Mouse (Mus musculus) spleen, postnatal 10 days (tissue): ENCODE measurements around the gene Etv6.

ENCODE experiments used
- DNase-seq, 2 experiments: peaks; one replicate each; pipeline ENCODE4 v3.0.0; 2021 to 2022; ENCODE audit warnings: low spot score in 2 of 2

Gene Etv6

DNA sequence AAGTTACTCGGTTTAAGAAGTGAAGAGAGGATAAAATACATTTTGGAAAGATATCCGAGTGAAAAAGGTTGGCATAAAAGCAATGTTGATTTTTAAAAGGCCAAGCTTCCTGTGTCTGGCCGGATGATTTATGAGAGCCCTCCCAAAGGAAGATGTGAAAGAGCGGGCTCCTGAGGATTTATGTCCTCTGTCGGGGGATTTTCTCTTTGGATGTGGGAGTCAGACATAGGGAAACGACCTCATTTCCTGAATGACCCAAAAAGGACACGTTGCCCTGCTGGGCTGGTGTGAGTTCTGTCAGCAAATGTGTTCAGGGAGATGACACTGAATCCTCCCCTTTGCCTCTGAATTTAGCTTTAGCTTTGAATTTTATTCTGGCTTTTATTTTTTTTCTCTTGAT is 8.0 kb downstream of the Etv6 start:
- DNase-seq, result no peak

DNA sequence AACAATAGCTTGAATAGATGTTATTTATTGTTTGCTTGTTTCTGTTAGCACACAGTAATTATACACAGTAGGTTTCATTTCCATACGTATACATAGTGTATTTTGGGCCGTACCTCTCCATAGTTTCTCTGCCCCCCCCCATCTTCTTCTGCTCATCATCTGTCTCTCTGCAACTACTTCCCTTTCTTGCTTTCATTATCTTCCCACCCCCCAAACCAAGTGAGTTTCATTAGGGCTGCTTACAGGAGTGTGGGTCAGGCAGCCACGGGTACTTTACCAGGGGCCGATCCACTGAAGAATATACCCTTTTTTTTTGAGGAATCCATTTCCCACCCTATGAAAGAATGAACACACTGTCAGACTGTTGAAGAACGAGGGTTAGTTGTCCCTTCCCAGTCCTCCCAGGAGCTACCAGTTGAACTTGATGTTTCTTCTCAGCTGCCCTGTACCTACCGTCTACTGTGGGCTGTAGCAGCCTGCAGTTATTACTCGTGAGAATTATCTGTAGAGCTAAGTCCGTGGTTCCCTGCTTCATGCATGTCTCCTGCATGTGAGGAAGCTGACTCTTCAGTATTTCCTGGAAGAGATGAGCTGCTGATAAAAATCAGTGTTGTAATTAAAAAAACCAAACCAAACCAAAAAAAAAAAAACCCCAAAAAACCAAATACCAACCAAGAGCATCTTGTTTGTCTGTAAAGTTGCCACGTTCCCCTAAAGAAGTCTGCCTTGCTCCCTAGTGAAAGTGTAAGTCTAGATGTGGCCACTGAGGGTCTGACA is 9.8 kb downstream of the Etv6 start:
- DNase-seq, result no peak

GRCm38 (mm10) chr6:134046136-134046535 is 10.6 kb downstream of the Etv6 start:
- DNase-seq, result no peak

- no peak for DNase-seq
Observed at GRCm38 (mm10) chr6:134047249-134047648, 11.7 kb downstream of the Etv6 start.

- no peak for DNase-seq
Observed at GRCm38 (mm10) chr6:134047974-134048373, 12.5 kb downstream of the Etv6 start.

GRCm38 (mm10) chr6:134048965-134049364 is 13.5 kb downstream of the Etv6 start:
- DNase-seq, result no peak

- DNase-seq, result no peak
Observed at GRCm38 (mm10) chr6:134050466-134050865, 15.0 kb downstream of the Etv6 start.

DNA sequence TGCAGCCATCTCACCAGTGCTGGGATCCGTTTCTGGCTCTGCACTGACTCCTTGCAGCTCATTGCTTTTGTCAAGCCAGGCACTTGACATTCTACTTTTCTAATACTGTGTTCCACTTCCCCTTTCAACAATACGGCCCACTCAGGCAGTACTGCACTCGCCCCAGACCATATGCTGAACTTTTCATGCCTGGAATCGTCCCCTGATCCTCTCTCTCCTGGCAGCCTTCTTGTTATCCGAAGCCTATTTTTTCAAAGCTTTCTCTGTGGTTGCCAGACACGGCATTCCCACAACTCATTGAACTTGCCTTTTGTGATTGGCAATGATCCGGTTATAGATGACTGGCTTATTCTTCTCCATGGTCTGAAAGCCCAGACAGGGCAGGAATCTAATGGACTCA is 16.4 kb downstream of the Etv6 start:
- DNase-seq, result no peak

DNA sequence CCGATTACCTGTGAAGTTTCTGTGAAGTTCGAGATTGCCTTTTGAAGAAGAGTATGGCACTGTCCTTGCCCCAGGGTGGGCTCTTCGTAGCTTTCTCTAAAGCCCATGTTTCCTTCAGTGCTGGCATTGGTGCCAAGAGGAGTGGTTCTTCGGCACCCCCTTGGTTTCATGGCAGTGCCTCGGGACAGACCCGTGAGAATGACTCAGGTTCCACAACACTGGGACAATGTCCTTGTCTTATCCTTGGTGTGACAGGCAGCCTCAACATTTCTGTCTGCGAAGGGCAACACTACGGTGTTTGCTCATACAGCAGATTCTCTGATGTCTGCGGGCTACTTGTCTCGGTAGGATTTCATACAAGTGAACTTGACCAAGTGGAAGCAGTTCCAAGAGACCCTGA is 17.6 kb downstream of the Etv6 start:
- no peak for DNase-seq

- no peak for DNase-seq
Observed at GRCm38 (mm10) chr6:134053566-134053965, 18.1 kb downstream of the Etv6 start.

- DNase-seq, result no peak
Observed at GRCm38 (mm10) chr6:134055588-134055987, 20.1 kb downstream of the Etv6 start.

DNA sequence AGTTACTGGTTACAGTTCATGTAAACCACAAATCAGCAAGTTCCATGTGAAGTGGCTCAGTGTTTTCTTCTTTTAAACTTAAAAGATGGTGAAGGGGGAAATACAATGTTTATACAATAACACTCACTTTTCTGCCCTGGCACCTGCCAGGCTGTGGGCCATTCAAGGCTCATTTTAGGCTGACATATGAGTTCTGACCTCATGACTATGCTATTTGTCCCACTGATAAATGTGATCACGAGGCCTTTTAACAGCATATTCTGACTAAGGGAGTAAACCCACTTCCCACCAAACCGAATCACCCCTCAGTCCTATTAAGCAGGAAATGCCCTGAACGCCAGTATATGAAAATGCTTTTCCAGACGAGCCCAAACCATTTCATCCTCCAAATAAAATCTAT is 23.0 kb downstream of the Etv6 start:
- no peak for DNase-seq

DNA sequence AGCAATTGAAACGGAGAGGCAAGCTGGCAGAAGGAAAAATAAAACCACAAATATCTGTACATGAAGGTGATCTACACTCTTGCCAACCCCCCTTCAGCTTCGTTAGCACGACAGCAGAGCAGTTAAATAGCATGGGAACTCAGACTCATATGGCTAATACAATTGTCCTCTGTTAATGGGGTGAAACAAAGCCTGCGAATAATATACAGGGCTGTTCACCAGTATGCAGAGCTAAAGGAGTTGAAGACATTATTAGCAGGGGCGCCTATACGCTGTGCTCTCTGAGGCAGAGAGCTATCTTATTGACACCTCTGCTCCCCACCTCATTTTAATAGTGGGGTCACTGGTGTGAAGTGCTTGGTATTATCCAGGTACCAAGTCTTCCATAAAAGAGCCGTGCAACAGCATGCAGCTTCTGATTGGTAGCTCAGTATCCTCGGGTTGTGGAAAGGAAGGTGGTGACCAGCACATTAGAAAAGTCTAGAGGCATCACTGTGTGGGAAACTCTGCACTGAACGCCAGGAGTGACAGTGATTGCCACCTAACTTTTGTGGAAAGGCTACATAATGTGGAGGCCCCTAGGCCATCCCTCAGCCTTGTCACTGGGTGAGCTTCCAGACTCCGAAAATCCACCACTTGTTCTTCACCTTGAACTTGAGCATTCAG is 23.5 kb downstream of the Etv6 start:
- no peak for DNase-seq

DNA sequence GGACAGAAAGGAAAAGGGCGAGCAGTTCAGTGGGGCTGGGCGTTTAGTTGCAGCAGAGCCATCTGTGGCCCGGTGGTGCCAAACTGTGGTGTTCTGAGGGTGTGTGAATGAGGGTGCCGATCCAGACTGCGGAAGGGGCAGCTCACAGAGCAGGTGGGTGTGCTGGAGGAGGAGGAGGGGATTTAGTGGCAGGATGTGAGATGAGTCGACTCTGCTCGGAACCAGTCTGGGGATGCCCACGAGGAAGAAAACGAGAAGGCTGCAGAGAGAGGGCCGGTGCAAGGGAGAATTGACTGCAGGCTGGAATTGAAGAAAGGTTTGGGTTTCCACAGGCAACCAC is 24.0 kb downstream of the Etv6 start:
- no peak for DNase-seq

DNA sequence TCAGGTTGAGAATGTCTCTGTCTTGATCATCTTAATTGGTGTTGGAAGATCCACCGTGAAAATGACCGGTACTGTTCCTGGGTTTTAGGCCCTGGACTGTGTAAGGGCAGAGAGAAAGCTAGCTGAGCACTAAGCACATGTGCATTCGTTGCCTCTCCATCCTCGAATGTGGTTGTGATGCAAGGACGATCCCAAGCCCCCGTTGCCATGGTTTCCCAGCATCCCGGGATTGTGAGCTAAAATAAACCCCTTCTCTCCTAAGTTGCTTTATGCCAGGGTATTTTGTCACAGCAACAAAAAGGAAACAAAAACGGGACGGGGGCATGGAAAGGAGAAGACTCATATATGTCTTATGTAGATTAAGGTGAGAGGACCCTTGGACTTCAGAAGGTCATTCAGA is 24.5 kb downstream of the Etv6 start:
- DNase-seq, result no peak

DNA sequence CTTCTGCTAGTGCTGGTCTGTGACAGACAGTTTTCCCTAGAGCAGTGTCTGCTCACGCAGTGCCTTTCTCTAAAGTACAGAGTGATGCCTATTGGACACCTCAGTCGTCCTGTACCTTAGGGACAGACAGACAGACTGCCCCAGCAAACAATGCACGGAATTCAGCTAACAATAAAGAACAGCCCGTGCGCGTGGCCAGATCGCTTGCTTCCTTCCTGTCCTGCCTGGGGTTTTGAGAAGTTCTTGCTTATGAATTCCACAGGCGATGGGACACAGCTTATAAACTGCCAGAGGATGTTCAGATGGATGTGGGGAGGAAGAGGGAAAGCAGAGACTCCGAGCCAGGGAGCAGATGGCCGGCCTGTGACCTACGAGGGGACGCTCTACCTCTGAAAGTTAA is 25.3 kb downstream of the Etv6 start:
- DNase-seq, result no peak

DNA sequence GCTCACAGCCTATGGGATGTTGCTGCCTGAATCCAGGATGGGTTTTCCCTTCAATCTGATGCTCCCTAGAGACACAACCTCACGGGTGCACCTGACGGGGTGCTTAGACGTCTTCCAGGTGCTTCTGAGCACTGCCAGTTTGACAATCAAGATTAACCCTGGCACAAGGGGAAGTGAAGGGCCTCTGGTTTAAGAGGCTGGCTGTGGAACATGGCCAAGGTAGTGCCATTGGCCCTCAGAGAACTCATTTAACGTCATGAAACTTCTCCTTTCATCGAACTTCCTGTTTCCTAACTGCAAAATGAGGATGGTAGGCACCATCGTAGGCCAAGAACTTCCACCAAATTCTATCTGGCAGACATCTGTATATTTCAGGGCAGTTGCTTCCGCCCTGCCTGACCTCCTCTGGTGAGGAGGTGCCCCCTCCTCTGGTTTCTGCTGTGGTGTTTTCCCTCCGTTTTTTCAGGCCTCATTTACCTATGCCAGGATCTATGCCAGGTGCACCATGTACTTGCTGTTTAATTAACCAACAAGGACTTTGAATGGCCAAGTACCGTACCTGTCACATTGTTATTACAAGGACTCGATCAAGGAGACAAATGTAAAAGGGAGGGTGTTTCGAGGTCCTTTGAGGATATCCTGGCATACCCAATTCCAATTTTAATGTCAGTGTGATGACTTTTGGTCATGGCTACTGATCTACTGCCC is 29.7 kb downstream of the Etv6 start:
- DNase-seq, result no peak

GRCm38 (mm10) chr6:134066112-134066511 is 30.6 kb downstream of the Etv6 start:
- no peak for DNase-seq

GRCm38 (mm10) chr6:134066996-134067395 is 31.5 kb downstream of the Etv6 start:
- DNase-seq, result no peak

DNA sequence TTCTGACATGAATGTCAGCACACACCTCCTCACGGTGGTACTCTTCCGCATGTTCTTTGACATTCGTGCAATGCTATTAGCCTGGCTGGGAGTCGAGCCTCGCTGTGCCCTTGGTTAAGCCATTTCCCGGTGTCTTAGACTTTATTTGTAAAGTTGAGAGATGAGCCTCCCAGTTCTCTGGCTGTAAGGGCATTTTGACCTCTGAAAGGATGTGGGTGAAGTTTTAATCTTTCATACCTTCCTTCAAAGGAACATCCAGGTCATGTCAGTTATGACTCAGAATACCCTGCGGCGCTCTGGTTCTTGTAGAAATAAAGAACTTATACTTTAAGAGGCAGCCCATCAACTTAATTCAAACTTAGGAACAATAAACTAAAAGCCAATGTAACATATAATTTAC is 32.0 kb downstream of the Etv6 start:
- no peak for DNase-seq

DNA sequence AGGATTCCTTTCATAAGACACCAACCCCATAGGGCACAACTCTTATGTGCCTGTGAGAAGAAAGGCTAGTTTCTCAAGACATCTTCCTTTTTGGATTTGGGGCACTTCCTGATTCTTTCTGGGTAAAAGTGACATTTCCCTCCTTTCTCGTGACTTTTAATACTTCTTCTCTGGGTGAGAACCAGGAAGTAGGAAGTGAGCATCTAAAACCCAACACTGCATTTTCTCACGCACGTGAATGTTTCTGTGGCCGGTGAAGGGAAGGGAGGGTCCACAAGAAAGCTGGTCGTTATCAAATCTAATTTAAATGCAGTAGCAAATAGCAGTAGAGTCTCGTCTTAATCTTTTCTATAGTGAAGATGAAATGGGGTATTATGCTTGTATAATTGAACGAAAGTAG is 36.9 kb downstream of the Etv6 start:
- DNase-seq, result no peak

GRCm38 (mm10) chr6:134072906-134073305 is 37.4 kb downstream of the Etv6 start:
- DNase-seq, result no peak

DNA sequence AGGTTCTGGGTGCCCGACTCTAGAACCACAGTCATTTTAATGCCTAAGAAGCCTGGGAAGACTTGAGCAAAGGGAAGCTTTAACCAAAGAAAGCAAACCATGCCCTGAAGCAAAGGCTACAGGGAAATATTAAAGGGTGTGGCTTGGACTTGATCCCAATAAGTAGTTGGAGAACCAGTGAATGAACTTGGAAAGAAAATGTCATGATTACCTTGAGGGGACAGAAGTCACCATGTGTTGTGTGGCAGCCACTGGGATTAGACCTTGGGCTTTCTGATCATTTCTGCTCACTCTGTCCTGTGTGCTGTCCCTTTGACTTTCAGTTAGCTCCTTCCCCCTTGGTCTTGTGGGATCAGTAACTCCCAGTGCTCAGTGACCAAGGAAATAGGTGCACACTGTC is 38.9 kb downstream of the Etv6 start:
- no peak for DNase-seq
